Mouse (Mus musculus): ENCODE measurements at regions not wholly inside any gene's neighbourhood (a gene's known extent, or its start where the extent isn't known, plus 50 kb on each side); places are given as distances from the start of the nearest gene placed in this dataset.

DNA sequence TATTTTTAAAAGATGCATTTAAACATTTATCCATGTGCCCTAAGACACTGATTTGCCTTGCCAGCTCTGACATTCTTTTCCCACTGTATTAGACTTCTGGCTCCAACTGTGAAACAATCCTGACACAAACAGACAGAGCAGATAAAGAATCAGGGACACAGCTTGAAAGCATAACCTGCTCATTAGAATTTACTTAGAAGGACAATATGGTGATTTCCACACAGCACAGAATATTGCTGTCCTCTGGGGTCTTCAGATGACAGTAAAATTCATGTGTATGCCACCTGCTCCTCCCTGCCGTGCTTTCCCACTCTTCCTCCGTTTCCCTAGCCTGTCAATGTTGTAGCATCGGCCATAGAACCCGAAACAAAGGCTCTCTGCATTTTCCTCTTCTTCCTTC lies 151.3 kb upstream of the Cttnbp2 start:
- TF ChIP-seq CTCF (IDR thresholded peaks at IDR 0.05; ENCODE audit: insufficient read depth, low read depth, low read length) (no peak), POLR2A (IDR thresholded peaks at IDR 0.05; ENCODE audit: insufficient read depth, low read depth, low read length) (no peak)
